Mouse (Mus musculus): Measurements from ENCODE around the gene Fam107b. TPM values are rescaled to one million over a fixed set of nuclear protein-coding genes. Genes with fewer than 3 reads are reported as not detected.

Fam107b gene
- polyA plus RNA-seq, 1 experiment from 2014 or later = 13.4 TPM

DNA sequence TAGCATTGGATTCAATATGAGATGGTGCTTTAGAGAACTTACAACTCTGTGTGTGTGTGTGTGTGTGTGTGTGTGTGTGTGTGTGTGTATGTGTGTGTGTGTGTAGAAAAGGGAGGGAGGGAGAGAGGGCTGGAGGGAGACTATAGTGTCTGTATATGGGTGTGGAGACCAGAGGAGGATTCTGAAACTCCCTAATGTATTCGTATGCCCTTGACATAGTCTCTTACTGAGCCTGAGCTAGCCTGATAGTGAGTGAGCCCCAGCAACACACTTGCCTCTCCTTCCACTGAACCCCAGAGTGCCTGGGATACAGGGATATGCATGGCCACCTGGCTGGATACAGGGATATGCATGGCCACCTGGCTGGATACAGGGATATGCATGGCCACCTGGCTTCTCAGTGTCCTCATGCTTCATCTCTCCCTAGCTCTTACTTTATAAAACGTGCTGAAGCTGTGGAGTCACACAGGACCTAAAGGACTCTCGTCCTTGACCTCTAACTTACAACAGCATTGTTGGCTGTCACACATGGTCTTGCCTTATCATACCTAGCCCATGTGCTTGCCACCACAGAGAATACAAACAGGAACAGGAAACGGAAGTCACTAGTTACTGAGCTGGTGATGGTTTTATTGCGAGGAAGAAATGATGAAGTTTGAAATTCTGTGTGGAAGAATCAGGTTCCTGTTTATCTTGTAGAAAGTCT lies 157.1 kb downstream of the Fam107b start:
- 24% methylated on average over 5 of the region's 5 CpGs for WGBS (ENCODE audit: insufficient replicate concordance)
- Histone ChIP-seq H3K9me3 (replicated peaks) (no peaks in the 10 kb centered on the region), H3K9ac (no peak overlapping the region), H3K36me3 (no peaks in the 10 kb centered on the region), H3K4me1 (replicated peaks) (peaks cover 42% of the 10 kb centered on the region), H3K27me3 (no peaks in the 10 kb centered on the region), H3K4me3 (replicated peaks) (no peak overlapping the region), H3K4me2 (no peak overlapping the region), H3K27ac (0 out of 2 replicates have a peak overlapping the region, but pooled peaks have one; percentile 39)
- ATAC-seq (ENCODE audit: low read depth) = peak; percentile 37; the same call in 1 of the 2 replicates
- no peak for DNase-seq

- no peak overlapping the region for H3K9ac ChIP-seq
- H3K36me3 ChIP-seq = no peaks in the 10 kb centered on the region
- ATAC-seq (ENCODE audit: low read depth) (no peak), DNase-seq (no peak)
- H3K4me1 ChIP-seq (replicated peaks) = peaks cover 42% of the 10 kb centered on the region
- H3K4me2 ChIP-seq = no peak overlapping the region
- WGBS (ENCODE audit: insufficient replicate concordance) = 77% methylated on average over 4 of the region's 4 CpGs
- H3K4me3 ChIP-seq (replicated peaks) = no peak overlapping the region
- H3K27me3 ChIP-seq = no peaks in the 10 kb centered on the region
- H3K9me3 ChIP-seq (replicated peaks) = no peaks in the 10 kb centered on the region
- no peak overlapping the region for H3K27ac ChIP-seq
Measured at GRCm38 (mm10) chr2:3728090-3728489, 157.8 kb downstream of the Fam107b start.

GRCm38 (mm10) chr2:3729586-3729985 lies 159.3 kb downstream of the Fam107b start:
- Histone ChIP-seq H3K27ac (no peak overlapping the region), H3K27me3 (no peaks in the 10 kb centered on the region), H3K9ac (no peak overlapping the region), H3K36me3 (no peaks in the 10 kb centered on the region), H3K4me2 (no peak overlapping the region), H3K4me1 (replicated peaks) (peaks cover 42% of the 10 kb centered on the region), H3K4me3 (replicated peaks) (no peak overlapping the region), H3K9me3 (replicated peaks) (no peaks in the 10 kb centered on the region)
- WGBS (ENCODE audit: insufficient replicate concordance) = 56% methylated on average over 3 of the region's 3 CpGs
- ATAC-seq (ENCODE audit: low read depth) (no peak), DNase-seq (no peak)

- H3K9ac ChIP-seq = 0 out of 2 replicates have a peak overlapping the region, but pooled peaks have one; percentile 19
- WGBS (ENCODE audit: insufficient replicate concordance) = 23% methylated on average over 10 of the region's 10 CpGs
- H3K36me3 ChIP-seq = no peaks in the 10 kb centered on the region
- no peak overlapping the region; the same call in 1 of the 2 replicates for H3K27ac ChIP-seq
- ATAC-seq (ENCODE audit: low read depth) (peak; percentile 61; the same call in 1 of the 2 replicates), DNase-seq (no peak)
- H3K4me3 ChIP-seq (replicated peaks) = peak overlapping the region; percentile 14; the same call in 1 of the 2 replicates
- H3K4me1 ChIP-seq (replicated peaks) = peaks cover 42% of the 10 kb centered on the region
- H3K9me3 ChIP-seq (replicated peaks) = no peaks in the 10 kb centered on the region
- peak overlapping the region; percentile 52 for H3K4me2 ChIP-seq
- H3K27me3 ChIP-seq = no peaks in the 10 kb centered on the region
Measured at GRCm38 (mm10) chr2:3730744-3731143, 160.5 kb downstream of the Fam107b start.

DNA sequence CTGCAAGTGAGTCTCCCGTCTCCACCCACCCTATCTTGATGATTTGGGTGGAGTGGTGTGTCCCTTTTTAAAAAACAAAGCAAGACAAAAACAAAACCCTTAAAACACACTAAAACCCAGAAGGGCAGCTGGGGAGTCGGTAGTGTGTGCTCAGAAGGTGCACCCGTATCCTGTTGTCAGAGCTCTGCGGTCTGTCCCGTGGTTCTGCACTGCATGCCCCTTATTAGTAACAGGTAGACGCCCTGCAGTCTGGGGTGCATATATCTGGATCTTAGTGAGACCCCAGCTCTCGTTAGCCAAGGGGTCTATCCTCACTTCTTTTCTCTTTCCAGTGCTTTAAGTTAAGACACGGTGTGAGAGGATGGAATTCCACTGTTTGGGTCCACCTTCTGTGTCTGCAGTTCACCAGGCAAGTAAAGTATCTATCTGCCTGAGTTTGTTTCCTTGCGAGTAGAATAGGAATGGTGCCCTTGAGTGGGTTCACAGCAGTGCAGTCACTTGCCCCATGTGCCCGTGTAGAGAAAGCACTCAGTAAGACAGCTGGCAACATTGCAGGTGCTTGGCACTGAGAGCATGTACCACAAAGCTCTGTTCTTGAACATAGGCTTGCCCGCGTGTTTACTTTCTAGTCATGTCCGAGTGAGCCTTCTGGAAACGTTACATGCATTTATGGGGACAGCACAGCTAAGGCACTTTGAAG lies 161.2 kb downstream of the Fam107b start:
- no peaks in the 10 kb centered on the region for H3K36me3 ChIP-seq
- peak overlapping the region; percentile 52 for H3K4me2 ChIP-seq
- H3K27me3 ChIP-seq = no peaks in the 10 kb centered on the region
- ATAC-seq (ENCODE audit: low read depth) = peak; percentile 26; the same call in 1 of the 2 replicates
- H3K4me1 ChIP-seq (replicated peaks) = peaks cover 37% of the 10 kb centered on the region
- peak overlapping the region; percentile 14; the same call in 1 of the 2 replicates for H3K4me3 ChIP-seq (replicated peaks)
- 60% methylated on average over 14 of the region's 14 CpGs for WGBS (ENCODE audit: insufficient replicate concordance)
- H3K9me3 ChIP-seq (replicated peaks) = no peaks in the 10 kb centered on the region
- H3K9ac ChIP-seq = peak overlapping the region; percentile 19; the same call in 1 of the 2 replicates
- no peak overlapping the region for H3K27ac ChIP-seq
- no peak for DNase-seq

GRCm38 (mm10) chr2:3737917-3738694 lies 167.8 kb downstream of the Fam107b start:
- H3K36me3 ChIP-seq = no peaks in the 10 kb centered on the region
- H3K27me3 ChIP-seq = no peaks in the 10 kb centered on the region
- DNase-seq = no peak
- no peaks in the 10 kb centered on the region for H3K9me3 ChIP-seq (replicated peaks)
- no peak overlapping the region for H3K4me3 ChIP-seq (replicated peaks)
- no peak overlapping the region for H3K4me2 ChIP-seq
- H3K9ac ChIP-seq = no peak overlapping the region
- H3K4me1 ChIP-seq (replicated peaks) = 0 out of 2 replicates have a peak, but pooled peaks cover 5% of the 10 kb centered on the region
- H3K27ac ChIP-seq = no peak overlapping the region
- no peak for ATAC-seq (ENCODE audit: low read depth)
- 65% methylated on average over 6 of the region's 6 CpGs for WGBS (ENCODE audit: insufficient replicate concordance)

GRCm38 (mm10) chr2:3738734-3739133 lies 168.4 kb downstream of the Fam107b start:
- Histone ChIP-seq H3K9me3 (replicated peaks) (no peaks in the 10 kb centered on the region), H3K4me2 (no peak overlapping the region), H3K9ac (no peak overlapping the region), H3K27ac (no peak overlapping the region), H3K4me3 (replicated peaks) (no peak overlapping the region), H3K27me3 (no peaks in the 10 kb centered on the region), H3K4me1 (replicated peaks) (0 out of 2 replicates have a peak, but pooled peaks cover 5% of the 10 kb centered on the region), H3K36me3 (no peaks in the 10 kb centered on the region)
- no peak for ATAC-seq (ENCODE audit: low read depth)
- WGBS (ENCODE audit: insufficient replicate concordance) = 80% methylated on average over 12 of the region's 12 CpGs
- no peak for DNase-seq

DNA sequence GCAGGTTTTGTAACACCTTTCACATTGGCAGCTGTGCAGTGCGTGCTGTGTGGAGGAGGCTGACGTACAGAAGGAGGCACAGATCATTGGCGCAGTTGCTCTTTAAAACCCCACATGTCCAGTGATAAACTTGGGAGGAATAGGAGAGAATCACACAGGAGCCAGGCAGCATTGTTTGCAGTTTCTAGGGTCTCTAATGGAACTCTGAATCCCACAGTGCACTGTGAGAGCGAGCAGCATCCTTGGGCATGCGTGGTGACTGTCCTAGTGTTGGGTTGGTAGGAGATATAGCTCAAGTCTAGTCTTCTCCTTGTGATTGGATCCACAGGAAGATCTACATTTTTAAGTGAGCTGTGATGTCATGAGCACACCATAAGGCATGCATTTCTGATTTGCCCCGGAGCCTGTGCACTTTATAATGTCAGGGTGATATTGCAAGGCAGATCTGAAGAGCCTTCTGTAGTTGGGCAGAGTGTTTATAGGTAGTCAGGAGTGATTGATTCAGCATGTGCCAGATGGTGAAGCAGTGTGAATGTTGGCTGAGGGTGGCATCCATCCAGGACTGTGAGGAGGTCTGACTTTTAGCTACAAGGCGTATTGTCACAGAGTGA lies 169.2 kb downstream of the Fam107b start:
- Histone ChIP-seq H3K9ac (no peak overlapping the region), H3K4me1 (replicated peaks) (0 out of 2 replicates have a peak, but pooled peaks cover 5% of the 10 kb centered on the region), H3K27ac (no peak overlapping the region), H3K4me3 (replicated peaks) (no peak overlapping the region), H3K27me3 (no peaks in the 10 kb centered on the region), H3K9me3 (replicated peaks) (no peaks in the 10 kb centered on the region), H3K4me2 (no peak overlapping the region), H3K36me3 (no peaks in the 10 kb centered on the region)
- WGBS (ENCODE audit: insufficient replicate concordance) = 74% methylated on average over 7 of the region's 7 CpGs
- ATAC-seq (ENCODE audit: low read depth) (no peak), DNase-seq (no peak)

DNA sequence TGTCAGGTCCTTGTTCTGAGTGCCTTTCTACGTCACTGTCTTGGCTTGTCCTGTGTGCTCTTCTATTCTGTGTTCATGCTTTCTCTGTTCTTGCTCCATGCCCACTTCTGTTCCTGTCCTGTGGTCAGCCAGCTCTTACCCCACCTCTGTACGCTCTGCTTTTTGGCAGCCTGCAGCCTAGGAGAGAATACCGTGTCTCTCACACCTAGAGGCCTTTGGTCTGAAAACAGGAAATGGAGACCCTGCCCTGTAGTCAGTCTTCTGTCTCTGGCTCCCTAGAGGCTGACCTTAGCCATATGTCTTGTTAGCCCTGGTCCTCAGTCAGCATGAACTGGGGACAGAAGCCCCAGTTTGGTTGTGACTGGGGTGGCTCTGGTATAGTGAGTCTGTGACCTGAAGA lies 170.0 kb downstream of the Fam107b start:
- Histone ChIP-seq H3K4me1 (replicated peaks) (0 out of 2 replicates have a peak, but pooled peaks cover 12% of the 10 kb centered on the region), H3K4me3 (replicated peaks) (no peak overlapping the region), H3K9ac (no peak overlapping the region), H3K27ac (no peak overlapping the region), H3K27me3 (no peaks in the 10 kb centered on the region), H3K9me3 (replicated peaks) (no peaks in the 10 kb centered on the region), H3K4me2 (no peak overlapping the region), H3K36me3 (no peaks in the 10 kb centered on the region)
- WGBS (ENCODE audit: insufficient replicate concordance) = 51% methylated on average over 3 of the region's 3 CpGs
- no peak for ATAC-seq (ENCODE audit: low read depth)
- DNase-seq = no peak

DNA sequence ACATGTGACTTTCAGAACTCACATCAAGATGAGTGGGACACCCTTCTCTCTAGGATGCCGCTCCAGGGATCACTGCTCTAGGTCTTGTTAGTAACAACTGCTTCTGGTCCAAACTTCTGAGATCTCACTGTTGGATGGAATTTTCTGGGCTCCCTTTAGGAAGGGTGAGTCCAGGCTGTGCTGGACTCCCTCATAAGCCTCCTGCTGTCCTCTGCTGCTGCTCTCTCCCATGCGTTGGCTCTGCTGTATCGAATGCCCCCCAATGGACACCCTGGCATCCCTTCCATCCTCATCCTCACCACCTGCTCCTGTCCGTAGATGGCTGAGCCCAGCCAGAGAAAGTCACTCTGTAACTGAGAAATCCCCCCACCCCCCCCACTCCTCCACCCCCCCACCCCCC lies 170.4 kb downstream of the Fam107b start:
- Histone ChIP-seq H3K4me1 (replicated peaks) (0 out of 2 replicates have a peak, but pooled peaks cover 12% of the 10 kb centered on the region), H3K27me3 (no peaks in the 10 kb centered on the region), H3K27ac (no peak overlapping the region), H3K9ac (no peak overlapping the region), H3K4me3 (replicated peaks) (no peak overlapping the region), H3K4me2 (no peak overlapping the region), H3K9me3 (replicated peaks) (no peaks in the 10 kb centered on the region), H3K36me3 (no peaks in the 10 kb centered on the region)
- 80% methylated on average over 4 of the region's 4 CpGs for WGBS (ENCODE audit: insufficient replicate concordance)
- DNase-seq (no peak), ATAC-seq (ENCODE audit: low read depth) (no peak)

Data from liver, embryonic 13.5 days (tissue).